Mouse (Mus musculus) intestine, postnatal 0 days (tissue): Measurements from ENCODE around the gene Unc5cl. TPM values are rescaled to one million over a fixed set of nuclear protein-coding genes. Genes with fewer than 3 reads are reported as not detected.

Experiments used
- ATAC-seq: fragments of 200-750 bp; cut with Nextera tagmentation; 2 replicates; pipeline ENCODE4 v1.8.0; 2017; ENCODE audit warnings: mild to moderate bottlenecking, moderate TSS enrichment, moderate library complexity
- H3K27ac ChIP-seq: fragments of 300-500 bp; sonication (generic); 2 replicates; pipeline ENCODE4 v1.5.1; 2014; ENCODE audit warnings: mild to moderate bottlenecking, low read depth, low read length, moderate library complexity
- H3K27me3 ChIP-seq: fragments of 300-500 bp; sonication (generic); replicated peaks from 2 replicates; pipeline ENCODE4 v1.6.1; 2014; ENCODE audit warnings: low read length, mixed read lengths; ENCODE audit not compliant: control insufficient read depth, insufficient read depth
- H3K36me3 ChIP-seq: fragments of 300-500 bp; sonication (generic); 2 replicates; pipeline ENCODE4 v1.6.1; 2014; ENCODE audit warnings: mild to moderate bottlenecking, moderate library complexity; ENCODE audit not compliant: control insufficient read depth, insufficient read depth
- H3K4me1 ChIP-seq: fragments of 300-500 bp; sonication (generic); replicated peaks from 2 replicates; pipeline ENCODE4 v1.6.1; 2014; ENCODE audit warnings: antibody characterized with exemption, low read length, mixed read lengths; ENCODE audit not compliant: control insufficient read depth, insufficient read depth
- H3K4me2 ChIP-seq: fragments of 300-500 bp; sonication (generic); replicated peaks from 2 replicates; pipeline ENCODE4 v1.6.1; 2014; ENCODE audit warnings: low read depth, mild to moderate bottlenecking, moderate library complexity
- H3K4me3 ChIP-seq: fragments of 300-500 bp; sonication (generic); 2 replicates; pipeline ENCODE4 v1.5.1; 2014; ENCODE audit warnings: low read depth, low read length
- H3K9ac ChIP-seq: fragments of 300-500 bp; sonication (generic); 2 replicates; pipeline ENCODE4 v1.6.1; 2014; ENCODE audit warnings: mild to moderate bottlenecking, low read depth, low read length
- H3K9me3 ChIP-seq: fragments of 300-500 bp; sonication (generic); 2 replicates; pipeline ENCODE4 v1.6.1; 2016; ENCODE audit warnings: mixed run types; ENCODE audit not compliant: control insufficient read depth
- CTCF ChIP-seq: sonication (generic); IDR thresholded peaks from 2 replicates; pipeline ENCODE4 v1.5.1; 2016; ENCODE audit warnings: low read depth, mild to moderate bottlenecking, control low read depth, antibody characterized with exemption, moderate library complexity
- WGBS: fragments of 180-500 bp; shearing (Covaris S2); extraction: QIAGEN DNeasy Blood & Tissue Kit; methylation state at CpG from one replicate; pipeline ENCODE4 v1.1.7; 2014; 5-methylcytosine and 5-hydroxymethylcytosine counted together
- polyA plus RNA-seq: library from polyadenylated mRNA; unstranded; fragments of >200 nt; fragmentation: Nextera tagmentation; extraction: Ambion mirVana; gene quantifications from 2 replicates; pipeline ENCODE4 v1.2.1, GENCODE M21; 2015

The Unc5cl gene
- 26.7 and 28.4 TPM in 2 replicates for polyA plus RNA-seq

- peak; percentile 50 for ATAC-seq
- Histone ChIP-seq H3K9me3 (no peaks in the 10 kb centered on the region), H3K27ac (peak within 1 kb of the TSS; percentile 90), H3K4me1 (no peaks in the 10 kb centered on the region), H3K4me3 (peak within 1 kb of the TSS; percentile 45), H3K4me2 (peak within 1 kb of the TSS; percentile 67), H3K36me3 (0 out of 2 replicates have a peak, but pooled peaks cover 4% of the 10 kb centered on the region), H3K27me3 (no peaks in the 10 kb centered on the region), H3K9ac (peak within 1 kb of the TSS; percentile 57)
- 26% methylated on average over 11 of the region's 11 CpGs for WGBS
- TF ChIP-seq CTCF, result no peak
These were observed at the start of gene Unc5cl for GRCm38 (mm10) chr17:48454688-48455087. TSS of gene Unc5cl (plus strand) at chr17:48454901.

- Histone ChIP-seq H3K27ac (no peak overlapping the region), H3K4me1 (peaks cover 15% of the 10 kb centered on the region; the same call in 1 of the 2 replicates), H3K9ac (no peak overlapping the region), H3K36me3 (0 out of 2 replicates have a peak, but pooled peaks cover 5% of the 10 kb centered on the region), H3K27me3 (no peaks in the 10 kb centered on the region), H3K9me3 (no peaks in the 10 kb centered on the region), H3K4me3 (no peak overlapping the region), H3K4me2 (no peak overlapping the region)
- 67% methylated on average over 4 of the region's 4 CpGs for WGBS
- no peak for ATAC-seq
- no peak for TF ChIP-seq CTCF
These were observed 47.5 kb upstream of the Unc5cl start for GRCm38 (mm10) chr17:48407154-48407553.

- H3K27ac ChIP-seq, result peak overlapping the region; percentile 100
- peaks cover 11% of the 10 kb centered on the region for H3K36me3 ChIP-seq
- no peak for ATAC-seq
- H3K9me3 ChIP-seq, result no peaks in the 10 kb centered on the region
- TF ChIP-seq CTCF, result no peak
- peak overlapping the region; percentile 86 for H3K4me2 ChIP-seq
- peak overlapping the region; percentile 92 for H3K9ac ChIP-seq
- WGBS, result 4% methylated on average over 8 of the region's 8 CpGs
- peaks cover 15% of the 10 kb centered on the region; the same call in 1 of the 2 replicates for H3K4me1 ChIP-seq
- no peaks in the 10 kb centered on the region for H3K27me3 ChIP-seq
- H3K4me3 ChIP-seq, result peak overlapping the region; percentile 87
These were observed 46.7 kb upstream of the Unc5cl start for GRCm38 (mm10) chr17:48407910-48408525.

GRCm38 (mm10) chr17:48408526-48409291 is 46.0 kb upstream of the Unc5cl start:
- under 1% methylated on average over 36 of the region's 47 CpGs for WGBS
- H3K4me1 ChIP-seq, result peaks cover 15% of the 10 kb centered on the region; the same call in 1 of the 2 replicates
- H3K9me3 ChIP-seq, result no peaks in the 10 kb centered on the region
- peak overlapping the region; percentile 87 for H3K4me3 ChIP-seq
- peaks cover 15% of the 10 kb centered on the region for H3K36me3 ChIP-seq
- H3K4me2 ChIP-seq, result peak overlapping the region; percentile 86
- no peaks in the 10 kb centered on the region for H3K27me3 ChIP-seq
- peak; percentile 32 for ATAC-seq
- H3K9ac ChIP-seq, result peak overlapping the region; percentile 92
- no peak for TF ChIP-seq CTCF
- H3K27ac ChIP-seq, result peak overlapping the region; percentile 100

- WGBS, result under 1% methylated on average over 76 of the region's 84 CpGs
- Histone ChIP-seq H3K27ac (peak within 1 kb of the TSS; percentile 100), H3K4me1 (peaks cover 15% of the 10 kb centered on the region; the same call in 1 of the 2 replicates), H3K27me3 (no peaks in the 10 kb centered on the region), H3K4me3 (peak within 1 kb of the TSS; percentile 87), H3K9ac (peak within 1 kb of the TSS; percentile 92), H3K4me2 (peak within 1 kb of the TSS; percentile 86), H3K9me3 (no peaks in the 10 kb centered on the region), H3K36me3 (peaks cover 23% of the 10 kb centered on the region)
- ATAC-seq, result peak; percentile 94
- peak; percentile 35 for TF ChIP-seq CTCF
These were observed 45.1 kb upstream of the Unc5cl start, which contains the start of the genes Nfya and Oard1 for GRCm38 (mm10) chr17:48409380-48410298. TSS of gene Nfya (minus strand) at chr17:48409906. TSS of gene Oard1 (plus strand) at chr17:48410014.
